Mouse (Mus musculus): Measurements from ENCODE around the gene Atxn10.

The Atxn10 gene

DNA sequence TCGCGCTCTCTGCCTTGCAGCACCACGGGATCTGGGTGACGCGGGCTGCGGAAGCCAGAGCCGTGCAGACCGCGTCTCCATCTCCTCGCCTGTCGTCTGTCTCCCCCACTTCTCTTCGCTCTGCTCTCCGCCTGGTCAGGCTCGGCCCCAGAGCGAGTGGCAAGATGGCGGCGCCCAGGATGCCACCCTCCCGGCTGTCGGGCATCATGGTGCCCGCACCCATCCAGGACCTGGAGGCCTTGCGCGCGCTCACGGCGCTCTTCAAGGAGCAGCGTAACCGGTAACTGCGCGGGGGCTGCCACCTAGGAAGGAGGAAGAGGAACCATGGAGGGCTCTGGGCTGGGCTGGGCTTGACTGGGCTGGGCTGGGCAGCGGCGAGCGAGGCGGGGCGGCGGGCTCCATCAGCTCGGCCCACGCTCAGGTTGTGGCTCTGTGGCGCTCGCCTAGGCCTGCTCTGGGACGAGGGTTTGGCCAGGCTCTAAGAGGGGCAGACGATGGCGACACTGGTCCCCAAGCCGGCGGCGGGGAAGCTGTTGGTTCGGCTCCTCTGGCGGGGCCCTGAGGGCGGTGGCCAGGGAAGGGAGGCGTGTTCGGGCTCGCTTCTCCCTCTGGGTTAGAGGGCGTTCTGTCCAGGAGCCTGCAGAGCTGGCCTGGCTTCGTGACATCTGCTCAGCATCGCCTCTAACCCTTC, 401 bp downstream of the Atxn10 start:
- peak; percentile 69 for DNase-seq

DNA sequence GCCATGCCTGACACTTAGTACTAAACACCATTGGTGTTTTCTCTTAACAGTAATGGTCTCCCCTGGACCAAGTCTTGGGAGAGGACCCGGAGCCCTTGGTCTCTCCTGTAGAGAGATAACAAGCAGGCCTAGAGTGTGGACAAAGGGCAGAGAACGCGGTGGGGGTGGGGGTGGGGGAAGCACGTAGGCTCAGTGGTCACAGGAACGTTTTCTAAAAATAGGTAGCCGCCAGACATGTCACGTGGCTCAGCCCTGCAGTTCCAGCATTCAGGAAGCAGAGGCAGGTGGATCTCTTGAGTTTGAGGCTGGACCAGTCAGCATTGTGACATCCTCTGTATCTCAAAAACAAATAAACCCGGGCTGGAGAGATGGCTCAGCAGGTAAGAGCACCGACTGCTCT, 1.2 kb downstream of the Atxn10 start:
- DNase-seq = no peak

DNA sequence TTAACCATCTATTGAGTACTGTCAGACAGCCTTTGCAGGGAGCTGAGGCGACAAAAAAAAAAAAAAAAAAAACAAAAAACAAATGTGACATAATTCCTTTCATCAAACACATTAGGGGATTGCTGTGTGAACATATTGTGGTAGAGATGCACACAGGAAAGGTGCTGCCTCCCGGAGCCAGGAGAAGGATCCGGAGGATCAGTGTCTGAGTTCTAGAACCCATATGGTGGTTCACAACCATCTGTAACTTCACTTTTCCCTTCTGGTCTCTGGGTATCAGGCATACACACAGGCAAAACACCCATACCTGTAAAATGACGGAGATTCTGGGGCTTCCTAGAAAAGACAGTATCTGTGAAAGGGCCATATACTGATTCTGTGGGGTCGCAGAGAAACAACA, 1.9 kb downstream of the Atxn10 start:
- DNase-seq = no peak

DNA sequence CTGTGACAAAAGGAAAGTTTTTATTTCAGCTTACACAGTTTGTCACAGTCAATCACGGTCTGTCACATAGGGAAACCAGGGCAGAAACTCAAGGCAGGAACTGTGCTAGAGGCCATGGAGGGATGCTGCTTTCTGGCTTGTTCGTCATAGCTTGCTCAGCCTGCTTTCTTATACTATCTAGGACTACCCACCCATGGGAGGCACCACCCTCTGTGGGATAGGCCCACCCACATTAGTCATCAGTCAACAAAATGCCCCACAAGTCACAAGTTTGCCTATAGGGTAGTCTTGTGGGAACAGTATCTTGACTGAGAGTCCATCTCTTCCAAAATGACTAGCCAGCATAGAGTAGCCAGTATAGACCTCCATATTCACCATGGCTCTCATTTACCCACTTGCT, 6.2 kb downstream of the Atxn10 start:
- DNase-seq = no peak

DNA sequence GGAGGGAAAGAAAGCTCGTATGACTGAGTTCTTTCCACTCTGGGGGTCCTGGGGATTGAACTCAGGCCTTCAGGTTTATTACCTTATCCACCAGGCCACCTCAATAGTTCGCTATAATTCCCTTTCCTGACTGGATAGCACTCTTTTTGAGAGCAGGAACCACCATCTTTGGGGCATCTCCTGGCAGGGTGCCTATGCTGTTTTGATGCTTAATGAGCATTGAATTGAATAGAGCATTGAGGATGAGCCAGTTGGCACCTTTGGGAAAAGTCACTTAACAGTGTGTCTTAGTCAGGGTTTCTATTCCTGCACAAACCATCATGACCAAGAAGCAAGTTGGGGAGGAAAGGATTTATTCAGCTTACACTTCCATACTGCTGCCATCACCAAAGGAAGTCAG, 8.6 kb downstream of the Atxn10 start:
- no peak for DNase-seq

DNA sequence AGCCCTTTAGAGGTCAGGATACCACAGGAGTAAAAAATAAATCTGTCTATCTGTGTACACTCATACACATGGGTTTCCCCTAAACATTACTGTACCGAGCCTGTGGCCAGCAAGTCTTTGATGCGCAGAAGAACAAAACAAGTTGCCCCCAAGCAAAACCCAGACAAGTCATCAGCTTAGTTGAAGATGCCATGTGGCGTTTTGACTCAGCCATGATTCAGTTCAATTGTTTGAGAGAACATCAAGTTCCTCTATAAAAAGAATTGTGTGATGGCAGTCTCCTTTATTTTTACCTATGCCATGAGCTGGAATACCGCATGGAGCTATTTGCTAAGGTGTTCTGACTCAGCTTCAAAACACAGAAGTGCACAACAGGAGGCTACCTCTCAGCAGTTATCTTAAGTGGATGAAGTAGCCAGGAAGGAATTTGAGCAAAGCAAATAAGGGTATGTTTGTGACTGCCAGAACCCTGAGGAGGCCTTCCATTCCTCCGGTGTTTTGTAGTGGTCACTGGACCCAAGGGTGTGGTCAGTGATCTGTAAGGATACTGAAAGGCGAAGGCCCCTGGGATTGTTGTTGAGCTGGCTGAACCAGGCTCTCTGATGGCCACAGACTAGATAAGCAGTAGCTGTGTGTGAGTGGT, 11.1 kb downstream of the Atxn10 start:
- DNase-seq = no peak

DNA sequence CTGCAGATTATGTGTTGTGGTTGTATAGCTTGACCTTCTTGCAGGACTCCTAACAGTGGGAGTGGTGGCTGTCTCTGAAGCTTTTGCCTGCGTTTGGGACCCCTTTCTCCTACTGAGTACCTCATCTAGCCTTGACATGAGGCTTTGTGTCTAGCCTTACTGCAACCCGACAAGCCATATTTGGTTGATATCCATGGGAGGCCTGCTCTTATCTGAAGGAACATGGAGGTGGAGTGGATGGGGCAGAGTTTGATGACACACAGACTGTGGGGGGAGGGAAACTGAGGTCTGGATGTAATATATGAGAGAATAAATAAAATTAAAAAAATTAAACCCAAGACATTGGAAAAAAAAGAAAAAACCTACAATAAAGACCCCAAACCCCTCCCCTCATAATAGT, 14.1 kb downstream of the Atxn10 start:
- no peak for DNase-seq

DNA sequence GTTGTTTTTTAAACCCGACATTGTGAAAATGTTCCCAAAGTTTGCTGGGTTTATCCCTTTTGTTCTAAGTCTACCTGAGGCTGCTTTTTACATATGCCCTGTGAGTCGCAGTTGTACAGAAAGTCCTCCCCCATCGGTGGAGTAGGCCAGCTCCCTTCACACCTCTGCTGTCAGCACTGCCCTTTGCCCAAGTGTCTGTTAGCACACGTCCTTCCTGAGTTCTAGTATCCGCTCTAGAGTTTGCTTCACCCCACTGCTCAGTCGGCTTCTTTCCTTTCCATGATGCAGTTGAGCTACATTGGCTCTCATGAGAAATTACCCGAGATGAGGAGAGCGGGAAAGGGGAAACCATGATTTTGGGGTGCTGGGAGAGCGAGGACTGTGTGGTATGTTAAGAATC, 18.0 kb downstream of the Atxn10 start:
- no peak for DNase-seq

DNA sequence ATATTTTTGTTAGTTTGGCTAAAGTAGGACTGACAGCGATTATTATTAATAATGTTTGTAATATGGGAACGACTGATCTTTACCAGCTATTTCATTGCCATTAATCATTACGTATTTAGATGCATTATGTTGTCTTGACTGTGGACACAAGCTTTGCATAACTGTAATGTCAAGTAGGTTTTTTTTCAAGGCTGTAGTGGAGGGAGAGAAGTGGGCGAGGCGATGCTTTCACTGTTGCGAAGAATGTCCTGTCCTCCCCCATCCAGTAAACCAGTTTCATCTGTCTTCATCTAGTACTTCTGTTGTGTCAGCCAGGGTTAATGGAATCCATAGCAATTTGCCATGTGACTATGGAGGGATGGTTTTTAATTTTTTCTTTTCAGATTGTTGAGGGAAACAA, 20.1 kb downstream of the Atxn10 start:
- no peak for DNase-seq

DNA sequence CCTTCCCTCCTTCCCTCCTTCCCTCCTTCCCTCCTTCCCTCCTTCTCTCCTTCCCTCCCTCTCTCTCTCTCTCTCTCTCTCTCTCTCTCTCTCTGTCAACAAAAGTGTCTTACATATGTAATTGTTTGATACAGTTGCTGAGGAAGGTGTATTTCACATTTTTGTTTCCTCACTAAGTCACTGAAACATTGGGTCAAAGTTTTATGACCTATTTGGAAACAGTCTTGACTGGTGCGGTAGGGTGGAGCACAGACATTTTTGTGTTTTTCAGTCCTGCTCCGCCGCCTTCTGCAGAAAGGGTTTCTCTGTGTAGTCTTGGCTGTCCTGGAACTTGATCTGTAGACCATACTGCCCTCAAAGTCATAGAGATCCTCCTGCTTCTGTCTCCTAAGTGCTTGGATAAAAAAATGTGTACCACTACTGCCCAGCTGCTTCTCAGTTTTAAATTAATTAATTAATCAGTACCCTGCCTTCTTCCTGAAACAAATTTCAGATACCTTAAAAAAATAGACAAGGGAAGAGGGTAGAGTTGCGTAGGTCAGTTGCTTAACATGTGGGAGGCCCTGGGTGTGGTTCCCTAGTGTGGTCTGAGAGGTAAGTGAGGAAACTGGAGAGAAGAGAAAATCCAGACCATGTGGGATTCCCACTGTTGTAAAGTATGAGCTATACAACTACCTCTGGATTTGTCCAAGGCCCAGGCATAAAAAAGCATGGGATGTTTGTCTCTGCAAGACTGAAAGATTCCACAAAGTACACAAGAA, 21.6 kb downstream of the Atxn10 start:
- DNase-seq = no peak

DNA sequence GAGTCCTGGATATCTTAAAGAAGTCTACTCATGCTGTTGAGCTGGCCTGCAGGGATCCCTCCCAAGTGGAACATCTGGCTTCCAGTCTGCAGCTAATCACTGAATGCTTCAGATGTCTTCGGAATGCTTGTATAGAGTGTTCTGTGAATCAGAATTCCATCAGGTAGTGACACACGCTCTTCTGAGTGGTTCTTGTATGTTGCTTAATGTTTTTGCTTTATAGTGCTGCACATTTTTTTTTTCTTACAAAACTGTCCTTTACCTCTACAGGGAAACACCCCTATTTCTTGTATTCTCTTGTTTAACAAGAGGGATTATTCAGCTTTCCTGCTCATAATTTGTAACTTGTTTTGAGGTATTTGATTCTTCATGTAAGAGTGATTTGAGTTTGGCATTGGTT, 23.4 kb downstream of the Atxn10 start:
- DNase-seq = no peak

DNA sequence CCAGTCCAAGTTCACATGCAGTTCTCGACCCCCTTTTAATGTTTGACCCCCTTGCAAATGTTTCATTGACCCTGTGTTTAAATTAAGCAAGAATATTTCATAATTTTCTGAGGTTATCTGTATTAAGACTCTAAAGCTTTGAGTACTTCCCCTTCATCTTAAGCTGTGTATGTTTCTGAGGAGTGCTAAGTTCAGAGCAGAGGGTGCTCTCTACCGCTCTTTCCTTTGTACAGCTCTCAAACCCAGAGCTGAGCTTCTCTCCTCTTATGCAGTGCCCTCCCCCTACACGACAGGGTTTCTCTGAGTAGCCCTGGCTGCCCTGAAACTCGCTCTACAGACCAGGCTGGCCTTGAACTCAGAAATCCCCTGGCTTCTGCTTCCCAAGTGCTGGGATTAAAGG, 23.9 kb downstream of the Atxn10 start:
- no peak for DNase-seq

DNA sequence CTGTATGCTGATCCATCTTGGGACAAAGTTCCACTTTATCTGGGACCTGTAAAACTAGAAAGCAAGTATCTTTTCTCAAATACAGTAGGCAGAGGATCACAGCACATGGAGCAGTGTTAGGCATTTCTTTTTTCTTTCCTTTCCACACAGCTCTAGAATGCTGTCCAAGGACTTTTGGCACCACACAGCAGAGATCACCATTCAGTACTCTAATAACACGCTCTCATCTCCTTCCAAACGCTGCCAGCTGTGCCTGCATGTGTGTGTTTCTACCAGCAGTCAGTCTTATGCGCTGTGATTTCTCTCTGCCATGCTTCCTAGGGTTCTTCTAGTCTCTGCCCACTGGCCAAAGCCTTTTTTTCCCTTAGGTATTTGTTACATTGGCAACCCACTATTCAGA, 28.3 kb downstream of the Atxn10 start:
- no peak for DNase-seq

DNA sequence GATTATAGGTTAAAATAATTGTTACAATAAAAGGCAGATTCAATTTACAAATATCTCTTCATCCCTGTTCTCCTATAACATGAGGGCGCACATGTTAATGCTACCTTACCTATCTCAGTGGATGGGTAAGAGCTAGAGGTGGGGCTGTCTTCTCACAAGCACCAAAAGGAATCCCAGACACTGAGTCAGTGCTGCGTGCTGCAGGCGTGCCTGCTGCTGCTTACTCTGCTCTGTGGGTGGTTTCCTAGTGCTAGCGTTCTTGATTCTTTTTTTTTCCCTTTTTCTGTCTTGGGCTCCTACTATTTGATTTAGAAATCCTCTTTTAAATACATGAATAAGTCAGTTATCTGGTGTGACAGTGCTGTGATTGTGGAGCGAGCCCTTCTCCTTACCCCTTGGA, 30.9 kb downstream of the Atxn10 start:
- no peak for DNase-seq

DNA sequence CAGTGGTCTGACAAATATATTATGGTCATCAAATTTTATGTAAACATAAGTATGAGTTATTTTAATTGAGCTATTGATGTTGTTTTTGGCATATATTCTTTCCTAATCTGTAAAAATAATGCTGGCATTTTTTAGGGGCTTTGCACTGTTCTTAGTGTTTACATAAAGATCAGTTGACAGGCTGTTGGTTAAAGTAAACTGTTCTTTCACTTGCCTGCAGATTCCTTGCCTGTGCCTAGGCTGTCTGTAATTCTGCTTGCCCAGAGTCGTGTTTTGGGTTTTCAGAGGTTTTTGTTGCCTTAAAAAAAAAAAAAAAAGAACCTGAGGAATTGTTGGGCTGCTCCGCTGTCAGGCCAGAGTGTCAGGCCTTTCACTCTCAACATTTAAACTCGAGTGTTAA, 33.7 kb downstream of the Atxn10 start:
- DNase-seq = no peak

DNA sequence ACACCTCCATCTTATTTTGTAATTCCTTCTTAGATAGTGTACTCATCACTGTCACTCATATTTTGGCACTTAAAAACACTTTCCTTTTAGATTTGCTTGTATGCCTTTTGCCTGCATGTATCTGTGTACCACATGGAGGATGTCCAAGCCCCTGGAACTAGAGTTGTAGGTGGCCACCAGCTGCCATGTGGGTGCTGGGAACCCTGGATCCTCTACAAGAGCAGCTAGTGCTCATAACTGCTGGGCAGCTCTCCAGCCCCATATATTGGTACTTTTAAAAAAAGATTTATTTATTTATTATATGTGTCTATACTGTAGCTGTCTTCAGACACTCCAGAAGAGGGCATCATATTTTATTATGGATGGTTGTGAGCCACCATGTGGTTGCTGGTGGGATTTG, 37.1 kb downstream of the Atxn10 start:
- DNase-seq = no peak

DNA sequence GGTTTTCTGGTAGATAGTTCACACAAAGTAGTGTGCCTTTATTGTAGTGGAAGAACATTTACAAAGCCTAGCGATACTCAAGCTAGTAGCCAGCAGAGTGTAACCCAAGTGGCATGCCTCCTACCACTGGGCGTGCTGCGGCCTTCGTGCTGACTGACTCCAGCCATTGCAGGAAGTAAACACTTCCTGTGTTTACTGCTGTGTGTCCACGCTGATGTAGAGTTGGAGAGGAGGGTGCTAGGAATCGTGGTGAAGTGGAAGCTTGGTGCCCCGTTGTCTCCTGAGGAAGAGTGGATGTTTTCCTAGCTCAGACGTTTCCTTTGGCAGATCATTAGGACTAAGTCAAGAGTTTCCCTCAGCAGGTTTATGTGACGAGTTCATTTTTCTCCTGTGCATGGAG, 47.4 kb downstream of the Atxn10 start:
- DNase-seq = peak; percentile 24

DNA sequence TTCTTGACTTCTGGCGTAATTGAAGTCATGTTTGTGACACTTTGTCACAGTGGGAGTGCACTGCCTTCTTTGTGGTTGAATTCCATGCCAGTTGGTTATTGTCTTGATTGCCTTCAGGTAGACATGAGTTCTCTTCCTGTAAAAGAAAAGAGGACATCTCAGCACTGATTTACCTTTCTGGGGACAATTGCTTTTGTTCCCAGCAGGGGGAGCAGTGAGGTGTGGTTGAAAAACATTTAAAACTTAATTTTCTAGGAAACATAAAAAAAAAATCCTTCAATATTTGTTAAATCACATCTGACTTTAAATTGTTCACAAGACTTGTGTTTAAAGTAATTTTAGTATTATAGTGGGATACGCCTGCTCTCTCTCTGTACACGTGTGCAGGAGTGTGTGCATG, 52.7 kb downstream of the Atxn10 start:
- no peak for DNase-seq

DNA sequence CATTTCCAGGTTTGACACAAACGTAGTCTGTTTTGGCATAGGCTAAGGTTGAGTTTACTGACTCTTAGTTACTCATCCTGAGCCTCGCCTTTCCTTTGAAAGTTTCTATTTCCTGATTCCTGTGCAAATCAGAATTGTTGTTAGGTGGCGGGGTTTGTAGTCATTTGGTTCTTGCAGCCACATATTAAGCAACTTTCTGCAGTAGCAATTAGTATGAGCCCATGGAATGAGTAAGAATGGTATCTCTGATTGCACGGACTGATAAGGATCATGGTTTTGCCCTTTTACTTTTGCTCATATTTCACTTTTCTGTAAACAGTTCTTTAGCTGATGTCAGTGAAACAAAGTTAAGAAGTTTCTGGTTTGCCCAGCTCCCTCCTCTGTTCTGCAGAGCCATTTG, 53.9 kb downstream of the Atxn10 start:
- no peak for DNase-seq

DNA sequence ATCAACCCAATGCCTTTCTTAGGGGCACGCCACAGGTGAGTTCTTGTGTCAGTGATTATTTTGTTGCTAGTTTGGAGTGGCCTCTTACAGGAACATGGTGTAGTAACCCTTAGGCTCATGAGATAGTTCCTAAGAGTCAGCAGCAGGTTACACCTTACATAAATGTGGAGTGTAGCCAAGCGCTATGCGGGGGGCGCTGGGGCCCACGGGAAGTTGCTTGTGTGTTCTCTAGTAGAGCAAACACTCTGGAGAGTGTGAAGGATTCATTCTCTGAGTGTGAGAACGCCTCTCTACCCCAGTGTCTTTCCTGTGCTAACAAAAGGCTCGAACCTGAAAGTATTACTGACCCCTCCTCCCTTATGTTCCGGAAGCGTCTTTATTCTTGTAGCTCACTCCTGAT, 59.3 kb downstream of the Atxn10 start:
- no peak for DNase-seq

DNA sequence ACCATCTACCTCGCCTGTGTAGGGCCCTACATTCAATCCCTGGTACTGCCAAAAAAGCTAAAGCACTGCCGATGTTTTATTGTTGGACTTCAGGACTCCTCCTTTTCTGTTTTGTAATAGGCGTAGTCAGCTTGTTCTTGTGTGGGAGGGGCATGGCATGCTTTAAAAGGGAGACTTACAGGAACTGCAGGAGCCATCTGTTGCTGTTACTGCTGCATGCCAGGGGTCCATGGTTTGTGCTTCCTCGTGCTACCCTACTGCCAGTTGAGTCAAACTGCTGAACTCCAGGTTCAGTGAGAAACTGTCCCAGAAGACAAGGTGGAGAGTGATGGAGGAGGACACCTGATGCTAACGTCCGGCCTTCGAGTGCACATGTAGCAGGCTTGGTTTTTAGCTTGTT, 65.9 kb downstream of the Atxn10 start:
- no peak for DNase-seq

DNA sequence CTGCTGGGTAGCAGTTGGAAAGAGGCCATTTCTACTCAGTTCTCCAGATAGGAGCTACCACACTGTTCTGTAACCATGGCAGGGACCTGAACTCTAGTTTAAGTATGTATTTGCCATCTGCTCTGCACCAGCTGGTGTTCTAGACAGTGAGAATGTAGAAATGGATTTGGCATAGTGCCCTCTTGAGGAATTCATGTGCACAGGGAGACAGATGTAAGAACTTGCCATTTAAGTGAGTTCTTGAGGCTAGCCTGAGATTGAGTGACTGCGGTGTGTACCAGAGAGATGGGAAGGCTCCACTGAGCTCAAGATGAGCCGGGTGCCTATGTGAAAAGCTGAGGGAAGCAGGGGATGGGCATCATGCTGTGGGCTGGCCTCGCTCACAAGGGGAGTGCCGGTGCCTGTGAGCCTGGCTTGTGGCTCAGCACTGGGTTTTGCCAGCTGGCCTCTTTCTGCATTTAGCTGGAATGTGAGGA, 67.2 kb downstream of the Atxn10 start:
- no peak for DNase-seq

DNA sequence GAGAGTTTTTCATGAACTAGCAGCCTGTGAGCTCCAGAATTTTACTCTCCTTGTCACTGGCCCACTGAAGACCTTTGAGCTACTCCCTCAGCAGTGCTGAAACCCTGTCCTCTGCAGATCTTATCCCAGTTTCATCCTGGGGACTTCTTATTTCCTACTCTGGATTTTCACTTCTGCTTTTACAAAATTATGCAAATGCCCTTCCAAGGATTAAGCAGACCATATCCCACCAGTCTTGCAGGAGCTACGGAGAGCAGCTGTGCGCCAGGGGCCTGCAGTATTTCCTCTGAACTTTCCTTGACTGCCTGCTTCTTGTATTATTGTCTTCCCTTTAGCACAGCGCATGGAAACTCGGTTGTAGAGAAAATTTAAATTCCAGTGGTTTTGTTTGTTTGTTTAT, 68.7 kb downstream of the Atxn10 start:
- DNase-seq = no peak

DNA sequence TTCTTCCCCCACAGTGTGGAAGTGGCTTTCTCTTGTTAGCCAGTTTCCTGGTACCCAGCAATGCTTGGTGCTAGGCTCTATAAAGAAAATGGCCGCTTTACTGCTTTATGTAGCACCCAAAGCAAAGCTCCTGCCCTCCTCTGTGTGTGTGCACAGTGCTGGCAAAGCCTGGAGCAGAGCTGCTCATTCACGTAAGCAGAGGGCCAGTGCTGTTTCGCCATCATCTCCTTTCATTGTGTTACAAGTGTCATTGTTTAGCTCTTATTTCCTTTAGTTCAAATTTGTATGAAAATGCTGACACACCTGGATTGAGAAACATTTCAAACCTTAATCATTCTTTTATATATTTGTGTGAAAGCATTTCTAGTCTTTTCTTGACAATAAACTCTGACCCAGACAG, 69.5 kb downstream of the Atxn10 start:
- no peak for DNase-seq

Data from kidney, adult 9 months (tissue).